Mouse (Mus musculus) heart, embryonic 16.5 days (tissue): ENCODE measurements around the gene Pwp2. TPM values are rescaled to one million over a fixed set of nuclear protein-coding genes. Genes with fewer than 3 reads are reported as not detected.
"Not testable (repeated sequence)": the region's sequence is repeated elsewhere in the genome, so short reads cannot be mapped to it uniquely, and the experiment has no call there.

Experiments used
- ATAC-seq: fragments of 200-750 bp; cut with Nextera tagmentation; replicated peaks from 2 replicates; pipeline ENCODE4 v1.8.0; 2017; ENCODE audit warnings: moderate number of reproducible peaks; ENCODE audit not compliant: insufficient read depth, low FRiP score; ENCODE audit errors: extremely low read depth
- H3K27ac ChIP-seq: fragments of 300-500 bp; sonication (generic); 2 replicates; pipeline ENCODE4 v1.5.1; 2014; ENCODE audit warnings: mild to moderate bottlenecking, low read length, control low read depth, moderate library complexity
- H3K27me3 ChIP-seq: fragments of 300-500 bp; sonication (generic); 2 replicates; pipeline ENCODE4 v1.6.1; 2014; ENCODE audit warnings: low read length, mixed read lengths; ENCODE audit not compliant: control insufficient read depth, insufficient read depth
- H3K36me3 ChIP-seq: fragments of 300-500 bp; sonication (generic); 2 replicates; pipeline ENCODE4 v1.6.1; 2014; ENCODE audit not compliant: control insufficient read depth, insufficient read depth
- H3K4me1 ChIP-seq: fragments of 300-500 bp; sonication (generic); 2 replicates; pipeline ENCODE4 v1.6.1; 2014; ENCODE audit warnings: low read length, mixed read lengths; ENCODE audit not compliant: control insufficient read depth, insufficient read depth
- H3K4me2 ChIP-seq: fragments of 300-500 bp; sonication (generic); 2 replicates; pipeline ENCODE4 v1.6.1; 2014; ENCODE audit warnings: low read depth, mild to moderate bottlenecking, control low read depth, low read length
- H3K4me3 ChIP-seq: fragments of 300-500 bp; sonication (generic); 2 replicates; pipeline ENCODE4 v1.5.1; 2014; ENCODE audit warnings: mild to moderate bottlenecking, control low read depth, low read length
- H3K9ac ChIP-seq: fragments of 300-500 bp; sonication (generic); 2 replicates; pipeline ENCODE4 v1.6.1; 2014; ENCODE audit warnings: low read length, control low read depth
- H3K9me3 ChIP-seq: fragments of 300-500 bp; sonication (generic); replicated peaks from 2 replicates; pipeline ENCODE4 v1.6.1; 2016; ENCODE audit warnings: low read length; ENCODE audit not compliant: control insufficient read depth
- WGBS: fragments of 180-500 bp; shearing (Covaris S2); extraction: QIAGEN DNeasy Blood & Tissue Kit; methylation state at CpG from one replicate; pipeline ENCODE4 v1.1.7; 2014; 5-methylcytosine and 5-hydroxymethylcytosine counted together
- polyA plus RNA-seq: library from polyadenylated mRNA; unstranded; fragments of >200 nt; fragmentation: Nextera tagmentation; extraction: Ambion mirVana; gene quantifications from 2 replicates; pipeline ENCODE4 v1.2.1, GENCODE M21; 2015

The Pwp2 gene
- polyA plus RNA-seq, 1 experiment from 2014 or later: 12.4 TPM

DNA sequence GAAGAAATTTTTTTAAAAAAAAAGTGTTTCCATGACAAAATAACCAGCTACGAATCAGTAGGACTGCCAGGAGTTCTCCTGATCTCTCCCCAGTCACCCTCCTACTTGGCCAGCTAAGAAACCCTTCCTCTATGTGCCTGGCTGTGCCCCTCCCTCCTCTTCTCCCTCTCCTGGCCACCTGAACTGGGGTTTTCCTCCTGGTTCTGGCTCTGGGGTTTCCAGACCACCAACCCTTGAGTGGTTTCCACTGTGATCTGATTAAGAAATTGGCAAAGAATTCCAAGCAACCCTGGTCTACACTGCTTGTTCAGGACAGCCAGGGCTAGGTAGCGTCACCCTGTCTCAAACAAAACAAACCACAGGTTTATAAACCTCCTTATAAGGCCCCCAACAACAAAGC lies 56.3 kb downstream of the Pwp2 start:
- no peak for ATAC-seq
- 73% methylated on average over 2 of the region's 2 CpGs for WGBS

DNA sequence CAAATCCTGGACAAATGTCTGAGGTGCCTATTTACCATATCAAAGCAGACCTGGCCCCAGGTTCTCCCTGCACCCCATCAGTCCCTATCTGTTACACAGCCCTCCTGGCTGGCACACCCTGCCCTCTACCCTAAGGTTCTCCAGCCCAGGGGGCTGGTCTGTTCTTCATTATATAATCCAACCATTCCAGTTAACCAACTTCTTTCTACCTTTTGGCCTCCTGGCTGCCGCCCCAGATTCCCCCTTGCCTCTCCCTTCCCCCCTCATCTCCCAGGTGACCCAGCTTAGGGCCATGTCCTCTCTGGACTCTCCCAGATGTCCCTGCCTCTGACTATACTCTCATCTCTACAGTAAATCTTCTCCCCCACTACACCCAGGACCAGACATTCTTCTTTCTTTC lies 57.0 kb downstream of the Pwp2 start:
- Histone ChIP-seq H3K27me3 (no peaks in the 10 kb centered on the region), H3K4me2 (no peak overlapping the region), H3K9ac (no peak overlapping the region), H3K27ac (no peak overlapping the region), H3K9me3 (no peaks in the 10 kb centered on the region), H3K36me3 (no peaks in the 10 kb centered on the region), H3K4me3 (no peak overlapping the region), H3K4me1 (peaks cover 5% of the 10 kb centered on the region; the same call in 1 of the 2 replicates)
- WGBS: 64% methylated on average over 1 of the region's 1 CpGs
- no peak for ATAC-seq

More for the DNA sequence above, 56.3 kb downstream of the Pwp2 start:
- H3K9me3 ChIP-seq: no peaks in the 10 kb centered on the region
- no peak overlapping the region for H3K4me3 ChIP-seq
- H3K27me3 ChIP-seq: no peaks in the 10 kb centered on the region
- no peak overlapping the region for H3K9ac ChIP-seq
- no peaks in the 10 kb centered on the region for H3K36me3 ChIP-seq
- H3K4me2 ChIP-seq: no peak overlapping the region
- peaks cover 5% of the 10 kb centered on the region; the same call in 1 of the 2 replicates for H3K4me1 ChIP-seq
- no peak overlapping the region for H3K27ac ChIP-seq

DNA sequence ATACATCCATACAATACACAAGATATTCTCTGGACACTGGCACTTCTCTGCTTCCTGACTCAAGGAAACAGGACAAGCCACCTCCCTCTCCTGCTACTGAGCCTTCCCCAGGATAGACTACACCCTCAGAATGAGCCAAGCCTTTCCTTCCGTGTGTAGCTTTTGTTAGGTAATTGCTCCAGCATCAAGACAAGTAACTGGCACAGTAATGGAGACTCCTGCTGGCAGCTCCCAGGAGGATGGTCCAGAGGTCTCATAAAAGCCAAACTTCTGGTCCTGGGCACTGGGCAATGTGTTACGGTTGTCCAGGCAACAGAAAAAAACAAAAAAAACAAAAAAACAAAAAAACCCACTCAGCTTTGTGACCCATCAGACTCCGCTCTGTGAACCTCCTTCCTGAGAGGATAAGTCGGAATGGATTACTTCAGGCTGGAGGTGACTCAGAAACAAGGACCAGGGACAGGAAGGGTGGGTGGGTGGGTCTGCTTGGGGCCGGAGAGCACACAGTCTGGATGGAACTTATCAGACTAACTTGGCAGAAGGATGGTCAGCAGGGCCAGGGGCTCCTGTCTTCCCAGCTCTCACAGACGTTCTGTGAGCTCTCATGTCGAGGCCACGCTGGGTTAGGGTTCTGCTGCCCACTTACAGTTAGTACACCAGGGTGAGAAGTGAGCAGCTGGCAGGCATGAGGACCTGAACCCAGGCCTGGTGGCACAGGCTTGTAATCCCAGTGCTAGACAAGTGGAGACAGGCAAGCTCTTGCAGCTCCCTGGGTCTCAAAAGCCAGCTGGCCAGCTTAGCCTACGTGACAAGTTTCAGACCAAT lies 57.7 kb downstream of the Pwp2 start:
- H3K4me3 ChIP-seq: no peak overlapping the region
- H3K9me3 ChIP-seq: no peaks in the 10 kb centered on the region
- H3K4me2 ChIP-seq: no peak overlapping the region
- H3K27me3 ChIP-seq: no peaks in the 10 kb centered on the region
- peak; percentile 42 for ATAC-seq
- 56% methylated on average over 9 of the region's 9 CpGs for WGBS
- H3K4me1 ChIP-seq: peaks cover 5% of the 10 kb centered on the region; the same call in 1 of the 2 replicates
- no peak overlapping the region for H3K9ac ChIP-seq
- peak overlapping the region; percentile 43; the same call in 1 of the 2 replicates for H3K27ac ChIP-seq
- H3K36me3 ChIP-seq: no peaks in the 10 kb centered on the region

DNA sequence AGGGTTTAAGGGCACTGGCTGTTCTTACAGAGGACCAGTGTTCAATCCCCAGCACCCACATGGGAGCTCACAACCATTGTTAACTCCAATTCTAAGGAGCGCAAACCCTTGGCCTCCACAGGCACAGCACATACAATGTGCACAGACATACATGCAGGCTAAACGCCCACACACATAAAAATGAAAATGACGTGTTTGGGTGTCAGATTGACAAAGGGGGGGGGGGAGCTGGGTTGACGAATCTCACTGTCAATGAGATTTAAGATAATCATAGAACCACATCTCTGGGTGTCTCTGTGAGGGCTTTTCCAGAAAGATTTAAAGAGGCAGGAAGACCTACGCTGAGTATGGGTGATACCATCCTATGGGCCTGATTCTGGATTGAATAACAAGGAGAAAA lies 58.6 kb downstream of the Pwp2 start:
- Histone ChIP-seq H3K4me2 (no peak overlapping the region), H3K9ac (no peak overlapping the region), H3K4me3 (no peak overlapping the region), H3K27ac (no peak overlapping the region), H3K36me3 (no peaks in the 10 kb centered on the region), H3K27me3 (no peaks in the 10 kb centered on the region), H3K4me1 (peaks cover 5% of the 10 kb centered on the region; the same call in 1 of the 2 replicates), H3K9me3 (no peaks in the 10 kb centered on the region)
- 88% methylated on average over 5 of the region's 5 CpGs for WGBS
- ATAC-seq: no peak

DNA sequence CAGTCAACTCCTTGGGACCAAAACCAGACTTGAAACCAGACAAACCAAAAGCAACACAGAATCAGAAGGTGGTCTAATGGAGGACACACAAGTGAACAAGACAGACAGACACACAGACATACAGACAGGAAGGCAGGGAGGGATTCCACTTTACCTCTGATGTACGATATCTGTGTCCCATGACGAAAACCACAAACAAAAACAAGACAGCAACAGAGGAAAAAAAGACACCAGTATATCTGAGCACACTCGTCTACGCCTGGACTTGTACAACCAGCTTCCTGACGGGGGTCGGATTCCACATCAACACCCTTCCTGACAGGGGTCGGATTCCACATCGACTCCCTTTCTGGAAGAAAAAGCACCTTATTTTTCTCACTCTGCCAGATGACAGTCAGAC lies 59.9 kb downstream of the Pwp2 start:
- 52% methylated on average over 8 of the region's 8 CpGs for WGBS
- not testable (repeated sequence) for ATAC-seq

DNA sequence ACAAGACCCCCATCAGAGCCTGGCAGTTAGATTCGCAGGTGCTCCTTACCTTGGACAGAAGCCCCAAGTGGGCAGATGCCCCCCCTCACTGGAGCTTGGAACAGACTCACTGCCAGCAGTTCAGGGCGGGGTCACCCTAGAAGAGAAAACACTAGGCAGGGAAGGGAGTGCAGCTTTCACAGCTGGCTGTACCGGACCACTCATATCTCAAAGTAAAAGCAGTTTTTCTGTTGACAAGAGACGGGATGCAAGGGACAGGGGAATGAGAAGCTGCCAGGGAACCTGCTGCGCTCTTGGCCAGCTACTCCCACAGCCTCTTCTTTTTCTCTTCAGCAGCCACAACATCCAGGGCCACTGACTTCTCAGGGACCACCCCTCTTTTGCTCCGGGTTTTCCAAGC lies 60.8 kb downstream of the Pwp2 start:
- not testable (repeated sequence) for H3K36me3 ChIP-seq, H3K4me3 ChIP-seq, H3K27me3 ChIP-seq, H3K9ac ChIP-seq, H3K4me1 ChIP-seq, H3K9me3 ChIP-seq, H3K4me2 ChIP-seq, H3K27ac ChIP-seq, ATAC-seq
- 15% methylated on average over 6 of the region's 6 CpGs for WGBS

More for the DNA sequence above, 59.9 kb downstream of the Pwp2 start:
- H3K27ac ChIP-seq, H3K36me3 ChIP-seq, H3K4me2 ChIP-seq, H3K9ac ChIP-seq, H3K4me1 ChIP-seq, H3K9me3 ChIP-seq, H3K4me3 ChIP-seq, H3K27me3 ChIP-seq: not testable (repeated sequence)

Other genes with a start within 250 kb of the Pwp2 start
- 2.6 and 3.4 TPM in 2 replicates for gene Trpm2, start 214.6 kb downstream of the Pwp2 start, polyA plus RNA-seq
- 19.4 and 20.9 TPM in 2 replicates for gene 1810043G02Rik, start 206.6 kb downstream of the Pwp2 start, polyA plus RNA-seq
- gene Pfkl, start 175.1 kb downstream of the Pwp2 start, polyA plus RNA-seq: 203 and 219 TPM in 2 replicates
- gene Dnmt3l, start 143.2 kb downstream of the Pwp2 start, polyA plus RNA-seq: 0.13 TPM in 1 of 2 replicates, not detected in the other
- 1.3 and 3.0 TPM in 2 replicates for gene Aire, start 141.5 kb downstream of the Pwp2 start, polyA plus RNA-seq
- 2.5 and 2.9 TPM in 2 replicates for gene Icosl, start 115.8 kb downstream of the Pwp2 start, polyA plus RNA-seq
- gene D10Jhu81e, start 15.4 kb downstream of the Pwp2 start, polyA plus RNA-seq: 72.8 and 75.3 TPM in 2 replicates
- gene Trappc10, start 59.5 kb upstream of the Pwp2 start, polyA plus RNA-seq: 7.0 and 11.9 TPM in 2 replicates
- gene Agpat3, start 167.3 kb upstream of the Pwp2 start, polyA plus RNA-seq: 56.6 and 69.5 TPM in 2 replicates
- 244 and 285 TPM in 2 replicates for gene Rrp1, start 227.9 kb upstream of the Pwp2 start, polyA plus RNA-seq
- gene Cstb, start 240.5 kb upstream of the Pwp2 start, polyA plus RNA-seq: 148 and 222 TPM in 2 replicates